ENCODE assay signal across 8 mouse cellular contexts in the genomic region with DNA sequence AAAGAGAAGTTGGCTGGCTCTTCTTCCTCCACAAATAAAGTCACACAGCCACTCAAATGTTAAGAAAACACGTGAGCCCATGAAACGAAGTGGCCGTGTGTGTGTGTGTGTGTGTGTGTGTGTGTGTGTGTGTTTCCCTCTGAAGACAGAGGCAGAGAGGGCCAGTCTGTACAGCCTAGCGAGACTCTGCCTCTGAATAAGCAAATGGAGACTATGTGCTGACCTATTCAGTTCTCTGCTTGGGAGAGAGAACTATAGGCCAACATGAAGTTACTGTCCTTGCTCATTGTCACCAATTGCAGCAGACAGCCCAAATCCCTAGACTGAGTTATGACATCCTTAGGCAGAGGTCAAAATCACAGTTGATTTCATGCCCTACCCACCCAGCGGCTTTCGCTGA. TPM values are rescaled to one million over a fixed set of nuclear protein-coding genes. Genes with fewer than 3 reads are reported as not detected.
DNase-seq lines count a peak whose midpoint lies in the region; ATAC-seq and TF ChIP-seq lines count a peak whose summit lies in the region.

No protein-coding gene starts in this region.

- TF ChIP-seq CTCF in left cerebral cortex, adult 2 months (IDR thresholded peaks at IDR 0.05): no peak

- no peak overlapping the region for H3ac ChIP-seq in myocyte (ENCODE audit: control insufficient read depth, insufficient read length)

- peak overlapping the region; percentile 83 for H3K27ac ChIP-seq in left cerebral cortex, adult 2 months
- H3K27ac ChIP-seq in forebrain, embryonic 10.5 days: peak overlapping the region; percentile 93
- peak overlapping the region; percentile 92 for H3K27ac ChIP-seq in intestine, embryonic 16.5 days (ENCODE audit: low read length)

- no peak for DNase-seq in left cerebral cortex, adult 2 months (ENCODE audit: extremely low spot score in 1 of 2, low spot score in 2 of 2)
- DNase-seq in left cerebral cortex, adult 11 months (ENCODE audit: low spot score): no peak
- DNase-seq in forebrain, embryonic 10.5 days (ENCODE audit: extremely low spot score, low spot score): no peak
- no peak for DNase-seq in embryo, embryonic 10.5 days (ENCODE audit: low spot score)
- no peak for DNase-seq in thymus, adult 18-20 months
- no peak for DNase-seq in layer of hippocampus, postnatal 14 days (ENCODE audit: low spot score in 2 of 2)

- 48% methylated on average over 6 of the region's 6 CpGs for WGBS in forebrain, embryonic 10.5 days
- 33% methylated on average over 6 of the region's 6 CpGs for WGBS in intestine, embryonic 16.5 days

- H3K36me3 ChIP-seq in forebrain, embryonic 10.5 days (replicated peaks): no peaks in the 10 kb centered on the region
- H3K36me3 ChIP-seq in intestine, embryonic 16.5 days (ENCODE audit: control insufficient read depth, insufficient read depth, low read length): peaks cover 17% of the 10 kb centered on the region
- no peaks in the 10 kb centered on the region for H3K36me3 ChIP-seq in myocyte (ENCODE audit: control insufficient read depth, insufficient read depth)

- no peak for TF ChIP-seq POLR2A in myocyte (IDR thresholded peaks at IDR 0.05; ENCODE audit: insufficient read length, low read depth)

- peaks cover 3% of the 10 kb centered on the region; the same call in 1 of the 2 replicates for H3K9me3 ChIP-seq in forebrain, embryonic 10.5 days
- no peaks in the 10 kb centered on the region for H3K9me3 ChIP-seq in intestine, embryonic 16.5 days (ENCODE audit: control insufficient read depth, low read length)

- H3K4me2 ChIP-seq in intestine, embryonic 16.5 days (ENCODE audit: low read depth, low read length): peak overlapping the region; percentile 83
- H3K4me2 ChIP-seq in myocyte (ENCODE audit: low read depth): peak overlapping the region; percentile 42

- peaks cover 24% of the 10 kb centered on the region for H3K27me3 ChIP-seq in forebrain, embryonic 10.5 days (ENCODE audit: poor library complexity, severe bottlenecking)
- H3K27me3 ChIP-seq in intestine, embryonic 16.5 days (replicated peaks; ENCODE audit: control insufficient read depth, insufficient read depth, low read length): no peaks in the 10 kb centered on the region
- peaks cover 7% of the 10 kb centered on the region for H3K27me3 ChIP-seq in myocyte (ENCODE audit: control insufficient read depth, insufficient read depth, insufficient read length)

- intact Hi-C loops in left cerebral cortex, adult 2 months (cut with DNase I): loop anchor here (2.0 to 5.0 kb wide), 3 partner anchors 80 to 185 kb away; partner anchors contain the start of gene Hectd2

- H3K4me3 ChIP-seq in left cerebral cortex, adult 2 months: peak overlapping the region; percentile 74
- peak overlapping the region; percentile 59 for H3K4me3 ChIP-seq in forebrain, embryonic 10.5 days
- peak overlapping the region; percentile 58 for H3K4me3 ChIP-seq in intestine, embryonic 16.5 days (ENCODE audit: low read length)
- H3K4me3 ChIP-seq in myocyte: no peak overlapping the region

- peak; percentile 72 for ATAC-seq in intestine, embryonic 16.5 days

- no peaks in the 10 kb centered on the region for H3K79me2 ChIP-seq in myocyte (ENCODE audit: control insufficient read depth, insufficient read depth)

- peak overlapping the region; percentile 71 for H3K9ac ChIP-seq in intestine, embryonic 16.5 days (ENCODE audit: low read depth, low read length)

- H3K4me1 ChIP-seq in forebrain, embryonic 10.5 days: peaks cover 16% of the 10 kb centered on the region
- 0 out of 2 replicates have a peak, but pooled peaks cover 2% of the 10 kb centered on the region for H3K4me1 ChIP-seq in intestine, embryonic 16.5 days (ENCODE audit: control insufficient read depth, insufficient read depth, low read length)

TF ChIP-seq in myocyte, 11 proteins besides CTCF, POLR2A, EP300 and RAD21:
- TF ChIP-seq REST (IDR thresholded peaks at IDR 0.05; ENCODE audit: insufficient read depth, insufficient read length): no peak
- TF ChIP-seq TCF3 (IDR thresholded peaks at IDR 0.05; ENCODE audit: insufficient read length, low read depth): no peak
- TF ChIP-seq E2F4 (IDR thresholded peaks at IDR 0.05; ENCODE audit: insufficient read depth): no peak
- no peak for TF ChIP-seq MYOD1 (IDR thresholded peaks at IDR 0.05; ENCODE audit: control insufficient read depth in 1 of 3, insufficient read length in 2 of 3, low read depth in 2 of 3)
- TF ChIP-seq MYOG (IDR thresholded peaks at IDR 0.05; ENCODE audit: control insufficient read depth in 1 of 3, insufficient read depth in 1 of 3, insufficient read length in 2 of 3, low read depth in 2 of 3): no peak
- no peak for TF ChIP-seq MAX (IDR thresholded peaks at IDR 0.05; ENCODE audit: low read depth)
- TF ChIP-seq USF1 (IDR thresholded peaks at IDR 0.05; ENCODE audit: low read depth): no peak
- TF ChIP-seq TCF12 (IDR thresholded peaks at IDR 0.05; ENCODE audit: insufficient read depth, poor library complexity, severe bottlenecking): no peak
- no peak for TF ChIP-seq POLR2AphosphoS2 (IDR thresholded peaks at IDR 0.05; ENCODE audit: insufficient read length, low read depth)
- TF ChIP-seq CEBPB (IDR thresholded peaks at IDR 0.05; ENCODE audit: insufficient read depth, poor library complexity, severe bottlenecking): no peak
- no peak for TF ChIP-seq SRF (IDR thresholded peaks at IDR 0.05; ENCODE audit: control insufficient read depth, insufficient read length, low read depth)

RNA-seq across cellular contexts. Expression of gene Ppp1r3c, which starts 0.6 kb away (rescaled TPM):
- total RNA-seq in left cerebral cortex, adult 2 months (2021): 10 to 100 TPM; 48.4 to 58.1 TPM
- 1.3 and 1.5 TPM in 2 replicates for polyA plus RNA-seq in forebrain, embryonic 10.5 days (2016; fragmentation: Nextera tagmentation; extraction: Ambion mirVana)
- 10.3 and 10.5 TPM in 2 replicates for polyA plus RNA-seq in intestine, embryonic 16.5 days (2015; fragmentation: Nextera tagmentation; extraction: Ambion mirVana)
- not detected for polyA plus RNA-seq in myocyte (2012; fragmentation: generic; extraction: Trizol)
- total RNA-seq in layer of hippocampus, postnatal 14 days (2021): 10 to 100 TPM; 41.6 to 44.3 TPM
